Mouse (Mus musculus): ENCODE results near the gene Ythdf1. TPM values are rescaled to one million over a fixed set of nuclear protein-coding genes. Genes with fewer than 3 reads are reported as not detected.

The Ythdf1 gene
- total RNA-seq (2021) = 10 to 100 TPM; 42.2 to 48.3 TPM
- long read RNA-seq, experiment 1, transcript Ythdf1-201 (5 exons, 3,184 nt) = major isoform, 39 of 69 reads
- long read RNA-seq, experiment 1, partial matches to known transcripts = 10 of 69 reads
- long read RNA-seq, experiment 1, other reads (novel, unspliced or antisense) = 20 of 69 reads
- long read RNA-seq, experiment 2, transcript Ythdf1-201 (5 exons, 3,184 nt) = major isoform, 51 of 81 reads
- long read RNA-seq, experiment 2, partial matches to known transcripts = 9 of 81 reads
- long read RNA-seq, experiment 2, other reads (novel, unspliced or antisense) = 21 of 81 reads

GRCm38 (mm10) chr2:180920810-180921400 lies at the start of gene Ythdf1:
Ythdf1 (minus strand) TSS chr2:180920949.
- peak; percentile 97 to 98 for DNase-seq (ENCODE audit: low spot score in 2 of 2)

GRCm38 (mm10) chr2:180967010-180967763 lies 46.4 kb upstream of the Ythdf1 start, which contains the start of gene Arfgap1:
Arfgap1 (plus strand) TSS chr2:180967225.
- peak; percentile 87 to 93 for DNase-seq (ENCODE audit: low spot score in 2 of 2)

DNA sequence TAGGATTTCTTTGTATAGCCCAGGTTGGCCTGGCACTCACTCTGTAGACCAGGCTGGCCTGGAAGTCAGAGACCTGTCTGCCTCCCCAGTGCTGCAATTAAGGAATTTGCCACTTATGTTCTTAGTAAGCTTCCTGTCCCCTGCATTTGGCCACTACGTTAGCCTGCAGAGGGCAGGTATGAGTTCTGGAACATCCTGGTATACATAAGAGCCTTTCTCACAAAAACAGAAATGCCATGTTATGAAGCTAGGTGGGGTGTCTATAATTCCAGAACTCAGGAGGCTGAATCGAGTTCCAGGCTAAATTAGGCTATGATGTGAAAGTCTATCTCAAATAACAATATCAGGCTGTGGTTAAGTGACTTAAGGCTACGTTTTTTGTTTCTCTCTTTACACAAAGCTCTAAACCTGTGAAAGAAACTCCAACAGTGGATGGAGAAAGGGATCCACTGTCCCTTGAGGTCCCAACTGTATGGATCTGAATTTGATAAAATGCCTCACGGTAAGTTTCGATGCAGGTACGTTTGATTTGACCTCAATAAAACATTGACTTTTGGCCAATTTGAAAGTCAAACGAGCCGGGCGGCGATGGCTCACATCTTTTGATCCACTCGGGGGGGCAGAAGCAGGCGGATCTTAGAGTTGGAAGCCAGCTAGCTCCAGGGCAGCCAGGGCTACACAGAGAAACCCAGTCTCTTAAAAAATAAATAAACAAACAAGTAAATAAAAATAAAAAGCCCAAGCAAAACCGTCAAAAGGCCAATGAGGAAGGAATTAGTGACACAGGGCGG lies 45.5 kb upstream of the Ythdf1 start:
- DNase-seq (ENCODE audit: low spot score in 2 of 2) = no peak

DNA sequence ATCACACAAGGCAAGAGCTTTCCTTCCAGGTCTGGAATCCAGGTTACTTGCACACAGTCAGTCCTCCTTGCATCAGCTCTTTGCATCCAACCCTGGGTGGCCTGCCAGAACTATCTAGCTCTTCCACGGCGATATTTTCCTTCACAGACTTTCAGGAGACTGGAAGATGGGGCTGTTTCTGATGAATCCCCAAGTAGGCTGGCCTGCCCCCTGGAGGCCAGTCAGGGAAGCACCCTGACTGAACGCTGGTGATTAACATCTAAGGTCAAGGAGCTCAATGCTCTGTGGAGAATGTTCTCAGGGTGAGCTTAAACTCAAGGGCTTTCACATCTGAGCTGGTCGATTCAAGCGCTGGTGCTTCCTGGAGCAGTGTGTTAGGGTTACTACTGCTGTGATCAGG lies 43.2 kb upstream of the Ythdf1 start:
- DNase-seq (ENCODE audit: low spot score in 2 of 2) = peak; percentile 64 to 70

DNA sequence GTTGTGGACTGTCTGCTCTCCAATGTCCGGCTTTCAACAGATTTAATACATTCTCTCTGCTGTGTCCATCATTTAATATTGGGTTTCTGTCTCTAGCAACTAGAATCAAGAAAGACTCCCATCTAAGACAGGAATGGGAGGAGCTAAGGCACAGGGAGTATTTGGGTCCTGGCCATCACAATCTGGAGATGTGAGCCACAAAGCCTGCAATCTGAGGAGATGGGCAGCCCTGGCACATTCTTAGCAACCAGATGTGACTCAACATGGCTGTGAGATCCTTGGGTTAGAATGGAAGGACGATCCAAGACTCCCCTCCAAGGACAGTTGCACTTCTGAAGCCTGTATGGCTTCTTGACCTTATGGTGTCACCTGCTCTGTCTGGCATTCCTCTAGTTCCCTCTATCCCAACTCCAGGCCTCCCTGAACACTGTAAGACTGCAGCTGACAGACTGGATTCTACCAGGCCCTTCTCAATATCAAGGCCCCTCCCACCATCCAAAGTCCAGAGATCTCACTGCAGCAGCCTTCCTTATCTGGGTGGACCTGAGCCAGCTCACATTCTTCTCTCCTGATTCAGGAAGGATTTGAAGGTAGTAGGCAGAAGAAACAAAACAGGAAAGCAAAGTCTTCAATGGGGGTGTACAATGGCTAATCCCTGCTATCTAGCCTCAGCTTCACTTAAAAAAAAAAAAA lies 42.0 kb upstream of the Ythdf1 start:
- no peak for DNase-seq (ENCODE audit: low spot score in 2 of 2)

DNA sequence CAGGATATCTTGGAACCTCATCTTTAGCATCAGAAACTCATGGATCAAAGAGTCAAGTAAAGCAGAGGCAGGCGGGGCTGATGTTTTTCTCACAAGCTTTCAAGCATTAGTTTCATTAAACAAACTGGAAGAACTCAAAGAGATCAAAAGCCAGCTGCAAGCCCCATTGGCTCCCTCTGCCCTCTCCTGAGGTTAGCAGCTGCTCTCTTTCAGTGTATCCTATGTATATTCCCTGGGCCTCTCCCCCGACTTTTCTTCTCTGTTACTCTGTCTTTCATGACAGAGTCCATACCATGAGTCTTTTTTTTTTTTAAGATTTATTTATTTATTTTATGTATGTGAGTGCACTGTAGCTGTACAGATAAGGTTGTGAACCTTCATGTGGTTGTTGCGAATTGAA lies 39.4 kb upstream of the Ythdf1 start:
- no peak for DNase-seq (ENCODE audit: low spot score in 2 of 2)

- no peak for DNase-seq (ENCODE audit: low spot score in 2 of 2)
Observed at GRCm38 (mm10) chr2:180959605-180960004, 38.9 kb upstream of the Ythdf1 start.

- peak in 1 of 2 experiments; percentile 31 for DNase-seq (ENCODE audit: low spot score in 2 of 2)
Observed at GRCm38 (mm10) chr2:180954061-180955047, 33.6 kb upstream of the Ythdf1 start, which contains the start of gene Nkain4. Nkain4 (minus strand) TSS chr2:180954699.

GRCm38 (mm10) chr2:180953638-180954037 lies 32.9 kb upstream of the Ythdf1 start:
- DNase-seq (ENCODE audit: low spot score in 2 of 2) = no peak

- no peak for DNase-seq (ENCODE audit: low spot score in 2 of 2)
Observed at GRCm38 (mm10) chr2:180952731-180953171, 32.0 kb upstream of the Ythdf1 start.

DNA sequence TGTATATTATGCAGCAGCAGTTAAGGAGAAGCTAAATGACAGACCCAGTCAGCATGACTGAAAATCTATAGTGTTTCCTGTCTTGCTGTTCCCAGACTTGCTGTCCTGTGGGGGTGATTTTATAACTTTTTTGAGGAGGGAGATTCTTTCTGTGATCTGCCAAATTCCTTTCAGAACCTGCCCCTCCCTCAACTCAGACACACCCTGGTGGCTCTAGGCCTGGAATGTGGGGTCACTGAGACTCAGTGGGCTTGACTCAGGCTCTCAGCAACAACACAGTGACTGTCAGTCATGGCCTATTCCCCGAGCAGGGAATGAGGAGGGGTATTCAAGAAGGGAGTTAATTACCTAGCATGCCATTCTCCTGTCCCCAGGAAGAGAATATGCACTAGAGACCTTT lies 29.2 kb upstream of the Ythdf1 start:
- no peak for DNase-seq (ENCODE audit: low spot score in 2 of 2)

- no peak for DNase-seq (ENCODE audit: low spot score in 2 of 2)
Observed at GRCm38 (mm10) chr2:180941869-180942268, 21.1 kb upstream of the Ythdf1 start.

- DNase-seq (ENCODE audit: low spot score in 2 of 2) = no peak
Observed at GRCm38 (mm10) chr2:180940187-180940586, 19.4 kb upstream of the Ythdf1 start.

DNA sequence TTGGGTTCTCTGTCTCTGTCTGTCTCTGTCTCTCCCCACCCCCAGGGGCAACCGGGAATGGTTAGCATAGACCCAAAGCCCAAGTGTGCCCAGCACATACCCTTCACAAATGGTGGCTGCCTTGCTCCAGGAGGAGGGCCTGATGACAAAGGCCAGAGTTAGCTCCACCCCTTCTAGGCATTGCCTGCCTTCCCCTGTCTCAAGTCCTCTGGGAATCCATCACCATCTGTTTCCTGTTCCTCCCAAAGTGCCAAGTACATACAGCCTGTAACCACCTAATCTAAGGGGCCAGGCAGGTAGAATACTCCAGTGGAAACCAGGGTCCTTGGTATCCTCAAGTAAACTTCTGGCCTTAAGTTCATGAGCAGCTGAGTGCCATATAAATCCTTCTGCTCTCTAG lies 11.7 kb upstream of the Ythdf1 start:
- no peak for DNase-seq (ENCODE audit: low spot score in 2 of 2)

GRCm38 (mm10) chr2:180928723-180929122 lies 8.0 kb upstream of the Ythdf1 start, which contains the start of gene Birc7:
Birc7 (plus strand) TSS chr2:180929023.
- DNase-seq (ENCODE audit: low spot score in 2 of 2) = no peak

DNA sequence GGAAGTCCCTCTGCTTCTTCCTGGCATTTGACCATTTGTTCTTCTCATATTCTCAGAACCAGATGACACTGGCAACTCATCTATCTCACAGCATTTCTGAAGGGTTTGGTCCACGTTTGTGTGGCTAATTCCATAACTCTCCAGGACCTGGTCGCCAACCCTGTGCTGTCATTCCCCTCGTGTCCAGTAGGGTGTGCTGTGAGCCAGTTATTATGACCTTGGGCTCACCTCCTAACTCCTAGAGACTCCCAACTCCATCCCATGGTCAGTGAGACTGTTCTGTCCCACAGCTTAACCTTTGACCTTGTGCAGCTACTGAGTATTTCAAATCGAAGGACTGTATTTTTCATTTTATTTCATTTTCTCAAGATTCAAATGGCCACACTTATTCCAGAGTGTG lies 4.4 kb upstream of the Ythdf1 start:
- peak; percentile 47 to 68 for DNase-seq (ENCODE audit: low spot score in 2 of 2)

GRCm38 (mm10) chr2:180922739-180923138 lies 2.0 kb upstream of the Ythdf1 start:
- DNase-seq (ENCODE audit: low spot score in 2 of 2) = no peak

GRCm38 (mm10) chr2:180919913-180920809 lies 588 bp downstream of the Ythdf1 start:
- peak; percentile 34 for DNase-seq (ENCODE audit: low spot score in 2 of 2)
